Mouse (Mus musculus): ENCODE measurements around the gene Fgf22. TPM values are rescaled to one million over a fixed set of nuclear protein-coding genes. Genes with fewer than 3 reads are reported as not detected.

The Fgf22 gene
- polyA plus RNA-seq, 1 experiment from 2014 or later, result 0.18 TPM

- 49% methylated on average over 15 of the region's 15 CpGs for WGBS
- DNase-seq (ENCODE audit: low spot score), result no peak
Measured at GRCm38 (mm10) chr10:79797326-79797725, 42.5 kb downstream of the Fgf22 start.

GRCm38 (mm10) chr10:79798289-79798928 lies 43.5 kb downstream of the Fgf22 start:
- ATAC-seq (no peak), DNase-seq (ENCODE audit: low spot score) (no peak)
- WGBS, result 85% methylated on average over 12 of the region's 12 CpGs
- Histone ChIP-seq H3K27me3 (replicated peaks; ENCODE audit: insufficient read depth, low read length) (no peaks in the 10 kb centered on the region), H3K36me3 (ENCODE audit: insufficient read depth, low read length) (no peaks in the 10 kb centered on the region), H3K4me2 (replicated peaks; ENCODE audit: low read depth, low read length) (no peak overlapping the region), H3K4me3 (ENCODE audit: low read depth, low read length) (no peak overlapping the region), H3K9ac (replicated peaks; ENCODE audit: low read depth) (no peak overlapping the region), H3K9me3 (ENCODE audit: low read length) (no peaks in the 10 kb centered on the region), H3K4me1 (ENCODE audit: insufficient read depth, low read depth, low read length) (peaks cover 10% of the 10 kb centered on the region; the same call in 1 of the 2 replicates), H3K27ac (ENCODE audit: low read length) (no peak overlapping the region)
- TF ChIP-seq CTCF (IDR thresholded peaks at IDR 0.05), result no peak
- no peak for TF ChIP-seq EP300 (IDR thresholded peaks at IDR 0.05)

More at GRCm38 (mm10) chr10:79797326-79797725, 42.5 kb downstream of the Fgf22 start:
- Histone ChIP-seq H3K4me2 (replicated peaks; ENCODE audit: low read depth, low read length) (no peak overlapping the region), H3K9me3 (ENCODE audit: low read length) (no peaks in the 10 kb centered on the region), H3K27me3 (replicated peaks; ENCODE audit: insufficient read depth, low read length) (no peaks in the 10 kb centered on the region), H3K27ac (ENCODE audit: low read length) (no peak overlapping the region), H3K4me1 (ENCODE audit: insufficient read depth, low read depth, low read length) (peaks cover 10% of the 10 kb centered on the region; the same call in 1 of the 2 replicates), H3K36me3 (ENCODE audit: insufficient read depth, low read length) (no peaks in the 10 kb centered on the region), H3K9ac (replicated peaks; ENCODE audit: low read depth) (no peak overlapping the region), H3K4me3 (ENCODE audit: low read depth, low read length) (no peak overlapping the region)
- TF ChIP-seq EP300 (IDR thresholded peaks at IDR 0.05), result no peak
- TF ChIP-seq CTCF (IDR thresholded peaks at IDR 0.05), result no peak
- ATAC-seq, result no peak

- H3K27me3 ChIP-seq (replicated peaks; ENCODE audit: insufficient read depth, low read length), result no peaks in the 10 kb centered on the region
- H3K4me3 ChIP-seq (ENCODE audit: low read depth, low read length), result no peak overlapping the region
- H3K27ac ChIP-seq (ENCODE audit: low read length), result no peak overlapping the region
- no peaks in the 10 kb centered on the region for H3K9me3 ChIP-seq (ENCODE audit: low read length)
- TF ChIP-seq CTCF (IDR thresholded peaks at IDR 0.05), result no peak
- no peak for TF ChIP-seq EP300 (IDR thresholded peaks at IDR 0.05)
- DNase-seq (ENCODE audit: low spot score), result no peak
- H3K4me1 ChIP-seq (ENCODE audit: insufficient read depth, low read depth, low read length), result no peaks in the 10 kb centered on the region
- H3K9ac ChIP-seq (replicated peaks; ENCODE audit: low read depth), result no peak overlapping the region
- H3K4me2 ChIP-seq (replicated peaks; ENCODE audit: low read depth, low read length), result no peak overlapping the region
- ATAC-seq, result no peak
- WGBS, result 84% methylated on average over 11 of the region's 11 CpGs
- no peaks in the 10 kb centered on the region for H3K36me3 ChIP-seq (ENCODE audit: insufficient read depth, low read length)
Measured at GRCm38 (mm10) chr10:79800508-79800907, 45.6 kb downstream of the Fgf22 start.

GRCm38 (mm10) chr10:79801837-79802236 lies 47.0 kb downstream of the Fgf22 start:
- DNase-seq (ENCODE audit: low spot score), result no peak
- 48% methylated on average over 3 of the region's 3 CpGs for WGBS
- TF ChIP-seq CTCF (IDR thresholded peaks at IDR 0.05) (no peak), EP300 (IDR thresholded peaks at IDR 0.05) (no peak)
- ATAC-seq, result no peak
- Histone ChIP-seq H3K4me2 (replicated peaks; ENCODE audit: low read depth, low read length) (no peak overlapping the region), H3K27ac (ENCODE audit: low read length) (no peak overlapping the region), H3K4me1 (ENCODE audit: insufficient read depth, low read depth, low read length) (no peaks in the 10 kb centered on the region), H3K36me3 (ENCODE audit: insufficient read depth, low read length) (no peaks in the 10 kb centered on the region), H3K9ac (replicated peaks; ENCODE audit: low read depth) (no peak overlapping the region), H3K4me3 (ENCODE audit: low read depth, low read length) (no peak overlapping the region), H3K9me3 (ENCODE audit: low read length) (no peaks in the 10 kb centered on the region), H3K27me3 (replicated peaks; ENCODE audit: insufficient read depth, low read length) (no peaks in the 10 kb centered on the region)

GRCm38 (mm10) chr10:79802331-79802971 lies 47.6 kb downstream of the Fgf22 start:
- DNase-seq (ENCODE audit: low spot score), result peak; percentile 60
- no peak overlapping the region for H3K9ac ChIP-seq (replicated peaks; ENCODE audit: low read depth)

GRCm38 (mm10) chr10:79803716-79804323 lies 48.9 kb downstream of the Fgf22 start:
- DNase-seq (ENCODE audit: low spot score) (no peak), ATAC-seq (no peak)
- Histone ChIP-seq H3K27ac (ENCODE audit: low read length) (no peak overlapping the region), H3K9ac (replicated peaks; ENCODE audit: low read depth) (no peak overlapping the region), H3K36me3 (ENCODE audit: insufficient read depth, low read length) (no peaks in the 10 kb centered on the region), H3K4me2 (replicated peaks; ENCODE audit: low read depth, low read length) (no peak overlapping the region), H3K4me3 (ENCODE audit: low read depth, low read length) (no peak overlapping the region), H3K9me3 (ENCODE audit: low read length) (no peaks in the 10 kb centered on the region), H3K27me3 (replicated peaks; ENCODE audit: insufficient read depth, low read length) (no peaks in the 10 kb centered on the region), H3K4me1 (ENCODE audit: insufficient read depth, low read depth, low read length) (no peaks in the 10 kb centered on the region)
- 24% methylated on average over 28 of the region's 29 CpGs for WGBS
- TF ChIP-seq EP300 (IDR thresholded peaks at IDR 0.05) (no peak), CTCF (IDR thresholded peaks at IDR 0.05) (no peak)

More at GRCm38 (mm10) chr10:79802331-79802971, 47.6 kb downstream of the Fgf22 start:
- WGBS, result 46% methylated on average over 11 of the region's 11 CpGs
- H3K9me3 ChIP-seq (ENCODE audit: low read length), result no peaks in the 10 kb centered on the region
- no peaks in the 10 kb centered on the region for H3K27me3 ChIP-seq (replicated peaks; ENCODE audit: insufficient read depth, low read length)
- TF ChIP-seq EP300 (IDR thresholded peaks at IDR 0.05) (no peak), CTCF (IDR thresholded peaks at IDR 0.05) (no peak)
- ATAC-seq, result peak; percentile 70
- no peak overlapping the region for H3K4me3 ChIP-seq (ENCODE audit: low read depth, low read length)
- no peak overlapping the region for H3K27ac ChIP-seq (ENCODE audit: low read length)
- no peaks in the 10 kb centered on the region for H3K36me3 ChIP-seq (ENCODE audit: insufficient read depth, low read length)
- no peak overlapping the region for H3K4me2 ChIP-seq (replicated peaks; ENCODE audit: low read depth, low read length)
- no peaks in the 10 kb centered on the region for H3K4me1 ChIP-seq (ENCODE audit: insufficient read depth, low read depth, low read length)

All from lung, postnatal 0 days (tissue).